Mouse (Mus musculus) kidney, postnatal 36 days (tissue): ENCODE results near the gene Plg.
A peak's percentile ranks its signal among the peaks of the same experiment; 100 is the strongest.

Source experiments
- DNase-seq, 2 experiments: peaks; one replicate each; pipeline ENCODE4 v3.0.0; 2021 to 2022; ENCODE audit warnings: mixed read lengths in 2 of 2

Plg gene

GRCm38 (mm10) chr17:12387781-12388180 lies 9.4 kb downstream of the Plg start:
- DNase-seq = no peak

GRCm38 (mm10) chr17:12388239-12388638 lies 9.8 kb downstream of the Plg start:
- peak; percentile 59 to 80 for DNase-seq

- DNase-seq = no peak
These were observed 17.8 kb downstream of the Plg start for GRCm38 (mm10) chr17:12396163-12396677.

GRCm38 (mm10) chr17:12403420-12403819 lies 25.0 kb downstream of the Plg start:
- peak; percentile 25 to 46 for DNase-seq

- no peak for DNase-seq
These were observed 31.0 kb downstream of the Plg start for GRCm38 (mm10) chr17:12409346-12409944.

GRCm38 (mm10) chr17:12412181-12412890 lies 33.9 kb downstream of the Plg start:
- peak; percentile 51 to 62 for DNase-seq

GRCm38 (mm10) chr17:12412891-12413237 lies 34.5 kb downstream of the Plg start:
- DNase-seq = peak; percentile 40 to 46

- DNase-seq = no peak
These were observed 36.8 kb downstream of the Plg start for GRCm38 (mm10) chr17:12415031-12415735.

- DNase-seq = no peak
These were observed 37.3 kb downstream of the Plg start for GRCm38 (mm10) chr17:12415741-12416140.

- peak; percentile 69 to 89 for DNase-seq
These were observed 38.0 kb downstream of the Plg start for GRCm38 (mm10) chr17:12416250-12416895.

GRCm38 (mm10) chr17:12419491-12420079 lies 41.2 kb downstream of the Plg start:
- DNase-seq = no peak

GRCm38 (mm10) chr17:12420886-12421574 lies 42.6 kb downstream of the Plg start:
- peak in 1 of 2 experiments; percentile 33 for DNase-seq

GRCm38 (mm10) chr17:12422143-12422542 lies 43.7 kb downstream of the Plg start:
- no peak for DNase-seq

- no peak for DNase-seq
These were observed 48.7 kb downstream of the Plg start for GRCm38 (mm10) chr17:12427156-12427555.

- DNase-seq = no peak
These were observed 50.0 kb downstream of the Plg start for GRCm38 (mm10) chr17:12428369-12428768.

- DNase-seq = no peak
These were observed 53.3 kb downstream of the Plg start for GRCm38 (mm10) chr17:12431707-12432106.

- no peak for DNase-seq
These were observed 59.4 kb downstream of the Plg start for GRCm38 (mm10) chr17:12437771-12438170.

GRCm38 (mm10) chr17:12444561-12444960 lies 66.2 kb downstream of the Plg start:
- DNase-seq = peak; percentile 32 to 44

GRCm38 (mm10) chr17:12451234-12451633 lies 72.8 kb downstream of the Plg start:
- DNase-seq = no peak

- DNase-seq = peak in 1 of 2 experiments; percentile 43
These were observed 74.6 kb downstream of the Plg start for GRCm38 (mm10) chr17:12452862-12453531.

GRCm38 (mm10) chr17:12453691-12454090 lies 75.3 kb downstream of the Plg start:
- no peak for DNase-seq
